ENCODE assay signal across 8 mouse cellular contexts in genomic region chr7:44262791-44263643, GRCm38 (mm10). TPM values are rescaled to one million over a fixed set of nuclear protein-coding genes. Genes with fewer than 3 reads are reported as not detected.
A peak's percentile ranks its signal among the peaks of the same experiment; 100 is the strongest.
DNase-seq lines count a peak whose midpoint lies in the region; ATAC-seq lines count a peak whose summit lies in the region.

No protein-coding gene starts in this region.

- H3K4me2 ChIP-seq in intestine, embryonic 14.5 days (ENCODE audit: low read length), result peak overlapping the region; percentile 31

- intact Hi-C loops in gastrocnemius, postnatal 36 days (cut with DNase I), result loop anchor here (1.0 to 10.0 kb wide), 3 partner anchors 52 to 224 kb away; partner anchors contain the start of gene Shank1
- intact Hi-C loops in left cerebral cortex, postnatal 10 days (cut with DNase I), result loop anchor here (2.0 to 5.0 kb wide), 2 partner anchors 88 to 219 kb away; no protein-coding TSS in a partner anchor

- peak; percentile 82 for ATAC-seq in intestine, embryonic 14.5 days (replicated peaks; ENCODE audit: low FRiP score, low TSS enrichment, low read depth)
- peak; percentile 85 for ATAC-seq in megakaryocyte-erythroid progenitor cell, adult 5-6 weeks (replicated peaks; ENCODE audit: low FRiP score, low TSS enrichment, poor library complexity, severe bottlenecking)

- no peaks in the 10 kb centered on the region for H3K9me3 ChIP-seq in intestine, embryonic 14.5 days (ENCODE audit: control insufficient read depth, low read length)

- peak; percentile 89 for DNase-seq in adrenal gland, adult 2 months
- peak; percentile 92 for DNase-seq in embryo, embryonic 11.5 days (ENCODE audit: low read depth, low spot score)
- DNase-seq in gastrocnemius, postnatal 36 days, result peak; percentile 86 to 93
- DNase-seq in intestine, embryonic 14.5 days (ENCODE audit: low spot score), result peak; percentile 100
- DNase-seq in left cerebral cortex, postnatal 10 days (ENCODE audit: extremely low spot score in 1 of 2, low spot score in 2 of 2), result peak; percentile 90 to 93
- peak; percentile 91 for DNase-seq in right cerebral cortex, postnatal 25 days
- DNase-seq in urinary bladder, postnatal 36 days (ENCODE audit: low spot score in 2 of 2), result peak; percentile 93

- no peaks in the 10 kb centered on the region for H3K4me1 ChIP-seq in intestine, embryonic 14.5 days (replicated peaks; ENCODE audit: control insufficient read depth, insufficient read depth, low read length)

- H3K36me3 ChIP-seq in intestine, embryonic 14.5 days (ENCODE audit: control insufficient read depth, insufficient read depth, low read length), result no peaks in the 10 kb centered on the region

- no peak overlapping the region for H3K4me3 ChIP-seq in intestine, embryonic 14.5 days (ENCODE audit: low read depth, low read length)

- no peak overlapping the region for H3K27ac ChIP-seq in intestine, embryonic 14.5 days (ENCODE audit: low read depth)

- H3K27me3 ChIP-seq in intestine, embryonic 14.5 days (replicated peaks; ENCODE audit: control insufficient read depth, insufficient read depth, low read length), result peaks cover 8% of the 10 kb centered on the region; the same call in 1 of the 2 replicates

- WGBS in intestine, embryonic 14.5 days, result 4% methylated on average over 34 of the region's 34 CpGs

- H3K9ac ChIP-seq in intestine, embryonic 14.5 days (ENCODE audit: low read length), result no peak overlapping the region

RNA-seq across cellular contexts. Expression of gene Gm15517, which starts 1.8 kb away (rescaled TPM):
- not detected for total RNA-seq in adrenal gland, adult 2 months (2021)
- polyA plus RNA-seq in adrenal gland, adult 2 months (2012; rRNA removed), result not detected in 2 replicates
- total RNA-seq in gastrocnemius, postnatal 36 days (2021), result not detected
- polyA plus RNA-seq in intestine, embryonic 14.5 days (2014; fragmentation: Nextera tagmentation; extraction: Ambion mirVana), result not detected in 2 replicates
- total RNA-seq in left cerebral cortex, postnatal 10 days (2021), result not detected
- not detected in 2 replicates for total RNA-seq in megakaryocyte-erythroid progenitor cell, adult 5-6 weeks (2014; fragmentation: Nextera tagmentation)
- total RNA-seq in megakaryocyte-erythroid progenitor cell, adult 5-6 weeks (2017), result not detected in 2 replicates

RNA-seq across cellular contexts. Expression of gene Acp4, which starts 5.8 kb away (rescaled TPM):
- total RNA-seq in adrenal gland, adult 2 months (2021), result not detected
- not detected in 2 replicates for polyA plus RNA-seq in adrenal gland, adult 2 months (2012; rRNA removed)
- not detected for total RNA-seq in gastrocnemius, postnatal 36 days (2021)
- not detected in 2 replicates for polyA plus RNA-seq in intestine, embryonic 14.5 days (2014; fragmentation: Nextera tagmentation; extraction: Ambion mirVana)
- total RNA-seq in left cerebral cortex, postnatal 10 days (2021), result not detected
- total RNA-seq in megakaryocyte-erythroid progenitor cell, adult 5-6 weeks (2014; fragmentation: Nextera tagmentation), result not detected in 2 replicates
- not detected in 2 replicates for total RNA-seq in megakaryocyte-erythroid progenitor cell, adult 5-6 weeks (2017)

RNA-seq across cellular contexts. Expression of gene 2410002F23Rik, which starts 16.5 kb away (rescaled TPM):
- 10 to 100 TPM; 81.5 to 83.8 TPM for total RNA-seq in adrenal gland, adult 2 months (2021)
- polyA plus RNA-seq in adrenal gland, adult 2 months (2012; rRNA removed), result 195 and 237 TPM in 2 replicates
- 1 to 10 TPM; 6.3 to 8.2 TPM for total RNA-seq in gastrocnemius, postnatal 36 days (2021)
- polyA plus RNA-seq in intestine, embryonic 14.5 days (2014; fragmentation: Nextera tagmentation; extraction: Ambion mirVana), result 124 and 129 TPM in 2 replicates
- total RNA-seq in left cerebral cortex, postnatal 10 days (2021), result 100 to 1,000 TPM; 116 to 119 TPM
- total RNA-seq in megakaryocyte-erythroid progenitor cell, adult 5-6 weeks (2014; fragmentation: Nextera tagmentation), result 93.5 and 176 TPM in 2 replicates
- 77.1 and 113 TPM in 2 replicates for total RNA-seq in megakaryocyte-erythroid progenitor cell, adult 5-6 weeks (2017)

RNA-seq across cellular contexts. Expression of gene 1700028J19Rik, which starts 16.5 kb away (rescaled TPM):
- 1 to 10 TPM in 1 of 2 experiments, under 1 TPM in 1; 0.66 to 1.4 TPM for total RNA-seq in adrenal gland, adult 2 months (2021)
- 1.2 and 1.8 TPM in 2 replicates for polyA plus RNA-seq in adrenal gland, adult 2 months (2012; rRNA removed)
- total RNA-seq in gastrocnemius, postnatal 36 days (2021), result under 1 TPM; 0.23 to 0.30 TPM
- polyA plus RNA-seq in intestine, embryonic 14.5 days (2014; fragmentation: Nextera tagmentation; extraction: Ambion mirVana), result 1.1 and 1.6 TPM in 2 replicates
- total RNA-seq in left cerebral cortex, postnatal 10 days (2021), result under 1 TPM; 0.91 to 0.94 TPM
- 1.2 TPM in 1 of 2 replicates, not detected in the other for total RNA-seq in megakaryocyte-erythroid progenitor cell, adult 5-6 weeks (2014; fragmentation: Nextera tagmentation)
- total RNA-seq in megakaryocyte-erythroid progenitor cell, adult 5-6 weeks (2017), result 0.46 TPM in 1 of 2 replicates, not detected in the other

RNA-seq across cellular contexts. Expression of gene Gm36864, which starts 27.0 kb away (rescaled TPM):
- not detected for total RNA-seq in adrenal gland, adult 2 months (2021)
- not detected in 2 replicates for polyA plus RNA-seq in adrenal gland, adult 2 months (2012; rRNA removed)
- not detected for total RNA-seq in gastrocnemius, postnatal 36 days (2021)
- polyA plus RNA-seq in intestine, embryonic 14.5 days (2014; fragmentation: Nextera tagmentation; extraction: Ambion mirVana), result not detected in 2 replicates
- total RNA-seq in left cerebral cortex, postnatal 10 days (2021), result not detected
- total RNA-seq in megakaryocyte-erythroid progenitor cell, adult 5-6 weeks (2014; fragmentation: Nextera tagmentation), result not detected in 2 replicates
- not detected in 2 replicates for total RNA-seq in megakaryocyte-erythroid progenitor cell, adult 5-6 weeks (2017)

Comparison
In these comparisons a context has a peak if more than half of its experiments do, and no peak if none do; other contexts are left out.
1. RNA of gene 2410002F23Rik, which starts 16.5 kb away (total RNA-seq): 77.1 to 176 TPM in megakaryocyte-erythroid progenitor cell, adult 5-6 weeks, 116 to 119 TPM in left cerebral cortex, postnatal 10 days and 81.5 to 83.8 TPM in adrenal gland, adult 2 months; 6.3 to 8.2 TPM in gastrocnemius, postnatal 36 days; every median in the first group is over 4 times any median in the second.
2. Peak in every context shown above with its lines, with median percentiles within 50 percentile points of each other: DNase-seq.